Mouse (Mus musculus): ENCODE results near the gene Hdac1. TPM values are rescaled to one million over a fixed set of nuclear protein-coding genes. Genes with fewer than 3 reads are reported as not detected.
A peak's percentile ranks its signal among the peaks of the same experiment; 100 is the strongest.

Hdac1 gene
- polyA plus RNA-seq, 1 experiment from 2014 or later: 244 TPM

- Histone ChIP-seq H3K27ac (no peak overlapping the region), H3K4me2 (replicated peaks) (no peak overlapping the region), H3K9me3 (no peaks in the 10 kb centered on the region), H3K27me3 (no peaks in the 10 kb centered on the region), H3K36me3 (peaks cover 94% of the 10 kb centered on the region), H3K9ac (no peak overlapping the region), H3K4me1 (no peaks in the 10 kb centered on the region), H3K4me3 (no peak overlapping the region)
- 88% methylated on average over 5 of the region's 5 CpGs for WGBS
- no peak for ATAC-seq (ENCODE audit: low FRiP score, low read depth)
These were observed 17.2 kb downstream of the Hdac1 start for GRCm38 (mm10) chr4:129525338-129525737.

- no peaks in the 10 kb centered on the region for H3K9me3 ChIP-seq
- H3K27ac ChIP-seq: no peak overlapping the region
- WGBS: 87% methylated on average over 8 of the region's 8 CpGs
- no peak for ATAC-seq (ENCODE audit: low FRiP score, low read depth)
- no peak overlapping the region for H3K4me2 ChIP-seq (replicated peaks)
- peaks cover 19% of the 10 kb centered on the region for H3K4me1 ChIP-seq
- no peaks in the 10 kb centered on the region for H3K27me3 ChIP-seq
- H3K9ac ChIP-seq: no peak overlapping the region
- no peak overlapping the region for H3K4me3 ChIP-seq
- peaks cover 82% of the 10 kb centered on the region for H3K36me3 ChIP-seq
These were observed 24.0 kb downstream of the Hdac1 start for GRCm38 (mm10) chr4:129518519-129518918.

GRCm38 (mm10) chr4:129516925-129517324 is 25.6 kb downstream of the Hdac1 start:
- H3K27ac ChIP-seq: peak overlapping the region; percentile 58; the same call in 1 of the 2 replicates
- H3K9ac ChIP-seq: no peak overlapping the region; the same call in 1 of the 2 replicates
- WGBS: 51% methylated on average over 2 of the region's 2 CpGs
- ATAC-seq (ENCODE audit: low FRiP score, low read depth): no peak
- H3K36me3 ChIP-seq: peaks cover 66% of the 10 kb centered on the region
- H3K4me1 ChIP-seq: peaks cover 25% of the 10 kb centered on the region
- H3K4me3 ChIP-seq: no peak overlapping the region
- H3K4me2 ChIP-seq (replicated peaks): 0 out of 2 replicates have a peak overlapping the region, but pooled peaks have one; percentile 27
- H3K9me3 ChIP-seq: no peaks in the 10 kb centered on the region
- H3K27me3 ChIP-seq: no peaks in the 10 kb centered on the region

- H3K27me3 ChIP-seq: no peaks in the 10 kb centered on the region
- H3K27ac ChIP-seq: peak overlapping the region; percentile 97
- peaks cover 37% of the 10 kb centered on the region for H3K4me1 ChIP-seq
- peak overlapping the region; percentile 99 for H3K4me3 ChIP-seq
- H3K36me3 ChIP-seq: peaks cover 41% of the 10 kb centered on the region
- no peaks in the 10 kb centered on the region for H3K9me3 ChIP-seq
- peak overlapping the region; percentile 90 for H3K4me2 ChIP-seq (replicated peaks)
- under 1% methylated on average over 35 of the region's 35 CpGs for WGBS
- peak overlapping the region; percentile 100 for H3K9ac ChIP-seq
- peak; percentile 30; the same call in 1 of the 2 replicates for ATAC-seq (ENCODE audit: low FRiP score, low read depth)
These were observed 28.1 kb downstream of the Hdac1 start for GRCm38 (mm10) chr4:129514300-129514898.

- Histone ChIP-seq H3K36me3 (peaks cover 38% of the 10 kb centered on the region), H3K4me2 (replicated peaks) (peak overlapping the region; percentile 90), H3K4me1 (peaks cover 37% of the 10 kb centered on the region), H3K27me3 (no peaks in the 10 kb centered on the region), H3K4me3 (peak overlapping the region; percentile 99), H3K9ac (peak overlapping the region; percentile 100), H3K27ac (peak overlapping the region; percentile 97), H3K9me3 (no peaks in the 10 kb centered on the region)
- under 1% methylated on average over 51 of the region's 57 CpGs for WGBS
- ATAC-seq (ENCODE audit: low FRiP score, low read depth): no peak; the same call in none of the 2 replicates
These were observed 28.6 kb downstream of the Hdac1 start for GRCm38 (mm10) chr4:129513891-129514290.

GRCm38 (mm10) chr4:129513086-129513767 is 29.3 kb downstream of the Hdac1 start, which contains the start of gene Marcksl1:
Gene Marcksl1 (plus strand): TSS chr4:129513581.
- Histone ChIP-seq H3K4me2 (replicated peaks) (peak within 1 kb of the TSS; percentile 90), H3K4me1 (peaks cover 37% of the 10 kb centered on the region), H3K9me3 (no peaks in the 10 kb centered on the region), H3K27me3 (no peaks in the 10 kb centered on the region), H3K27ac (peak within 1 kb of the TSS; percentile 97), H3K9ac (peak within 1 kb of the TSS; percentile 100), H3K36me3 (peaks cover 31% of the 10 kb centered on the region), H3K4me3 (peak within 1 kb of the TSS; percentile 99)
- 7% methylated on average over 44 of the region's 47 CpGs for WGBS
- peak; percentile 84 for ATAC-seq (ENCODE audit: low FRiP score, low read depth)

GRCm38 (mm10) chr4:129511413-129512096 is 31.0 kb downstream of the Hdac1 start:
- Histone ChIP-seq H3K4me2 (replicated peaks) (no peak overlapping the region), H3K4me1 (peaks cover 32% of the 10 kb centered on the region), H3K27me3 (no peaks in the 10 kb centered on the region), H3K27ac (peak overlapping the region; percentile 22; the same call in 1 of the 2 replicates), H3K36me3 (peaks cover 14% of the 10 kb centered on the region), H3K9me3 (no peaks in the 10 kb centered on the region), H3K9ac (no peak overlapping the region), H3K4me3 (no peak overlapping the region)
- 62% methylated on average over 6 of the region's 6 CpGs for WGBS
- ATAC-seq (ENCODE audit: low FRiP score, low read depth): no peak

- H3K9me3 ChIP-seq: no peaks in the 10 kb centered on the region
- 53% methylated on average over 6 of the region's 6 CpGs for WGBS
- H3K27ac ChIP-seq: peak overlapping the region; percentile 22; the same call in 1 of the 2 replicates
- H3K4me2 ChIP-seq (replicated peaks): no peak overlapping the region
- H3K27me3 ChIP-seq: no peaks in the 10 kb centered on the region
- ATAC-seq (ENCODE audit: low FRiP score, low read depth): no peak
- H3K4me3 ChIP-seq: no peak overlapping the region
- no peak overlapping the region; the same call in 1 of the 2 replicates for H3K9ac ChIP-seq
- peaks cover 29% of the 10 kb centered on the region for H3K4me1 ChIP-seq
- H3K36me3 ChIP-seq: peaks cover 12% of the 10 kb centered on the region
These were observed 31.6 kb downstream of the Hdac1 start for GRCm38 (mm10) chr4:129510723-129511412.

- H3K27me3 ChIP-seq: no peaks in the 10 kb centered on the region
- no peak overlapping the region for H3K4me3 ChIP-seq
- no peak overlapping the region for H3K4me2 ChIP-seq (replicated peaks)
- H3K9ac ChIP-seq: no peak overlapping the region
- 78% methylated on average over 3 of the region's 3 CpGs for WGBS
- H3K36me3 ChIP-seq: no peaks in the 10 kb centered on the region
- H3K4me1 ChIP-seq: peaks cover 18% of the 10 kb centered on the region
- no peak overlapping the region for H3K27ac ChIP-seq
- no peak for ATAC-seq (ENCODE audit: low FRiP score, low read depth)
- no peaks in the 10 kb centered on the region for H3K9me3 ChIP-seq
These were observed 32.9 kb downstream of the Hdac1 start for GRCm38 (mm10) chr4:129509650-129510049.

- Histone ChIP-seq H3K4me3 (no peak overlapping the region), H3K27ac (no peak overlapping the region), H3K27me3 (no peaks in the 10 kb centered on the region), H3K4me2 (replicated peaks) (no peak overlapping the region), H3K4me1 (peaks cover 18% of the 10 kb centered on the region), H3K9ac (0 out of 2 replicates have a peak overlapping the region, but pooled peaks have one; percentile 13), H3K36me3 (no peaks in the 10 kb centered on the region), H3K9me3 (no peaks in the 10 kb centered on the region)
- no peak for ATAC-seq (ENCODE audit: low FRiP score, low read depth)
- WGBS: 62% methylated on average over 15 of the region's 15 CpGs
These were observed 33.5 kb downstream of the Hdac1 start for GRCm38 (mm10) chr4:129508834-129509600.

GRCm38 (mm10) chr4:129508237-129508515 is 34.3 kb downstream of the Hdac1 start:
- Histone ChIP-seq H3K27ac (no peak overlapping the region), H3K9ac (no peak overlapping the region), H3K4me1 (peaks cover 17% of the 10 kb centered on the region), H3K36me3 (no peaks in the 10 kb centered on the region), H3K4me2 (replicated peaks) (no peak overlapping the region), H3K27me3 (no peaks in the 10 kb centered on the region), H3K9me3 (no peaks in the 10 kb centered on the region), H3K4me3 (no peak overlapping the region)
- 63% methylated on average over 3 of the region's 3 CpGs for WGBS
- no peak for ATAC-seq (ENCODE audit: low FRiP score, low read depth)

Measured in limb, embryonic 13.5 days (tissue).